Mouse (Mus musculus): ENCODE results near the gene Gstt2.

GRCm38 (mm10) chr10:75789081-75789735, 48.0 kb downstream of the Gstt2 start:
- TF ChIP-seq MAFK (IDR thresholded peaks at IDR 0.05; ENCODE audit: insufficient read depth, low read depth, low read length), result no peak
- TF ChIP-seq CHD2 (IDR thresholded peaks at IDR 0.05; ENCODE audit: low read depth, low read length), result no peak
- TF ChIP-seq ZNF384 (IDR thresholded peaks at IDR 0.05; ENCODE audit: low read depth, low read length), result no peak
- no peak for TF ChIP-seq ZC3H11A (IDR thresholded peaks at IDR 0.05; ENCODE audit: borderline replicate concordance, low read depth, low read length)

All from ES-E14 (cell line).